Mouse (Mus musculus) megakaryocyte, embryonic 14.5 days (primary cell): ENCODE data around the gene Gda.

ENCODE experiments used
- FLI1 ChIP-seq: IDR thresholded peaks from 2 replicates; pipeline ENCODE4 v1.6.1; 2012; ENCODE audit warnings: low read length, inconsistent platforms, mixed read lengths
- GATA1 ChIP-seq: IDR thresholded peaks from 3 replicates; pipeline ENCODE4 v1.6.1; 2012; ENCODE audit warnings: mixed read lengths, low read length, inconsistent platforms, borderline replicate concordance

GRCm38 (mm10) chr19:21491391-21491790 is 18.1 kb upstream of the Gda start:
- TF ChIP-seq GATA1 (no peak), FLI1 (no peak)
